Mouse (Mus musculus) bone marrow macrophage, adult 2 months (primary cell): ENCODE measurements around the gene Stk39. TPM values are rescaled to one million over a fixed set of nuclear protein-coding genes. Genes with fewer than 3 reads are reported as not detected.

Source experiments
- H3K27ac ChIP-seq: 2 replicates; pipeline ENCODE4 v1.5.1; 2012; ENCODE audit warnings: low read depth, low read length; ENCODE audit not compliant: insufficient read depth
- H3K4me1 ChIP-seq: 2 replicates; pipeline ENCODE4 v1.6.1; 2012; ENCODE audit warnings: low read length; ENCODE audit not compliant: control insufficient read depth, insufficient read depth
- H3K4me3 ChIP-seq: 2 replicates; pipeline ENCODE4 v1.5.1; 2012; ENCODE audit warnings: mild to moderate bottlenecking, low read length, moderate library complexity; ENCODE audit not compliant: insufficient read depth
- CTCF ChIP-seq: IDR thresholded peaks from 2 replicates; pipeline ENCODE4 v1.5.1; 2012; ENCODE audit warnings: low read depth, mild to moderate bottlenecking, low read length, moderate library complexity
- POLR2A ChIP-seq: IDR thresholded peaks from 2 replicates; pipeline ENCODE4 v1.6.1; 2012; ENCODE audit warnings: mild to moderate bottlenecking, low read depth, low read length, borderline replicate concordance
- polyA plus RNA-seq: library from polyadenylated mRNA; stranded (reverse); fragments of >200 nt; gene quantifications from 2 replicates; pipeline ENCODE4 v1.2.4, GENCODE M21; 2012; ENCODE audit not compliant: missing spikeins, insufficient read depth, insufficient read length

The Stk39 gene
- polyA plus RNA-seq, 1 experiment, result 0.46 TPM

DNA sequence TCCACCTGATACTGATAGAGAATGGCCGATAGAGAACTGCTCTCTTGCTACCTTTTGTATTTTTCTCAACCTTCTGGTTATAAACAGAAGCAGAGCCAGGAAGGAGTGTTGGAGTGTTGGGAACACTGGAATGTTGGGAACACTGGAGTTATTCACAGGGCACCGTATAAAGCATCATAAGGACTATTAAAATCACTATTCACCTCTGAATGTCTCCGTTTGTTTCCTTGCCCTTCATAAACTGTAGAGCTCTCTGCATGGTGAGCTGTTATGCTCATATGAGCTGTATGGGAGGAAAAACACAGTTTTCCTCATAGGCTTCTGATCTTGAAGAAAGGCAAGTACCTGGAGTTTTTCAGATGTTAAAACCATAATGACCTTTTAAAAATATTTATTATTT, 295.6 kb downstream of the Stk39 start:
- Histone ChIP-seq H3K4me3 (no peak overlapping the region), H3K4me1 (no peaks in the 10 kb centered on the region), H3K27ac (no peak overlapping the region)
- no peak for TF ChIP-seq POLR2A
- no peak for TF ChIP-seq CTCF

DNA sequence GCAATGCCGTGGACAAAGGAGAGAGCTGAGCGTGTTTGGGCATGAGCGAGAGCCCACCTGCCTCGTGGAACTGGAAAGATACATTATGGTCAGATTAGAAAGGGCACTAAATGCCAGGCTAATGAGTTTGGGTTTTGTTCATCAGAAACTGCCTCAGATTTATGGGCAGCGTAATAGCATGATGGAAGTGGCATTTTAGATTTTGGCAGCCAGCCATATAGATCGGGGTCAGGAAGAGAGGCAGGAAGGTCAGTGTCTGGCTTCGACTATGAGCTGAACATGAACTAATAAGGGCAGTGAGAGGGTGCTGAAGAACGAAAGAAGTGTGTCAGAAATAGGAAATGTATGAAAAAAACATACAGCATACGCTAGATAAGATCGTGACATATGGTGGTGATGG, 300.8 kb downstream of the Stk39 start:
- TF ChIP-seq CTCF, result no peak
- no peak for TF ChIP-seq POLR2A
- H3K4me3 ChIP-seq, result no peak overlapping the region
- H3K27ac ChIP-seq, result no peak overlapping the region
- H3K4me1 ChIP-seq, result no peaks in the 10 kb centered on the region

DNA sequence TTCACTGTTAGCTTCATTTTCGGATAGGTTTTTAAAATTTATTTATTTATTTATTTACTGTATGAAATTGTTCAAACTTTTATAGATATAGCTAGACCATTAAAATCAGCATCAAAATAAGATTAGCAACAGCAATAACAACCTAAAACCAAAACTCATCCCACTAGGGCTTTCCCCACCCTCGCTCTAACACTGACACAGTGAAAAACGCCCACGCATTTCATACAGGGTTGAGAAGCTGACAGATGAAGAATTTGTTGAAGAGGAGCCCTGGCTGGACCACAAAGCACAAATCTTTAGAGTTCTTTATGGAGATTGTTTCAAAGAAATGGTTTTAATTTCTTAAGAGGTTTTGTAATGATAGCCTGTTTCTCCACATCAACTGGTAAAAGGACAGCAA, 310.1 kb downstream of the Stk39 start:
- no peak overlapping the region for H3K4me3 ChIP-seq
- H3K27ac ChIP-seq, result no peak overlapping the region
- H3K4me1 ChIP-seq, result no peaks in the 10 kb centered on the region
- TF ChIP-seq POLR2A, result no peak
- TF ChIP-seq CTCF, result no peak

DNA sequence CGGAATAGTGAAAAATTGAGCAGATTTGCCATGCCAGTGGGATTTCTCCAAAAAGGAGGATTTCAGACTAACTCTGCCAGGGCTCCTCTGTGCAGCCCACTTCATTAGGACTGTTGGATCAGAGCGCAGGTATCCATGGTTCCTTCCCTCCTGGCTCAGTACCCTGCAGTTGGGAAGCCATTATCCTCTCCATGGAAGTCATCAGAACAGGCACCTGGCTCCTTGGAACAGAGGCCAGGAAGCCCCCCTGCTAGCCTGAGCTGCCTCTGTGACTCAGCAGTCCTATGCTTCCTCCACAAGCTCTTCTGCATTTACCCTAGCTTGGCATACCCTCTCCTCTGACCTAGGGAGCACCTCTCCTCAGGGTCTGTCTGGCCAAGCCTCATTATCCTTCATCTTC, 311.5 kb downstream of the Stk39 start:
- TF ChIP-seq CTCF (no peak), POLR2A (no peak)
- H3K27ac ChIP-seq, result no peak overlapping the region
- no peak overlapping the region for H3K4me3 ChIP-seq
- no peaks in the 10 kb centered on the region for H3K4me1 ChIP-seq

Other genes with a start within 250 kb of the Stk39 start
- not detected in 2 replicates for gene 4933409G03Rik, start 110.1 kb upstream of the Stk39 start, polyA plus RNA-seq
- gene 4932414N04Rik, start 184.2 kb upstream of the Stk39 start, polyA plus RNA-seq, result not detected in 2 replicates